Mouse (Mus musculus) left cerebral cortex, adult 18-20 months (tissue): ENCODE results near the gene Zdhhc16. TPM values are rescaled to one million over a fixed set of nuclear protein-coding genes. Genes with fewer than 3 reads are reported as not detected.
A peak's percentile ranks its signal among the peaks of the same experiment; 100 is the strongest.
"Not testable (repeated sequence)": the region's sequence is repeated elsewhere in the genome, so short reads cannot be mapped to it uniquely, and the experiment has no call there.

Source experiments
- DNase-seq, 2 experiments: peaks; one replicate each; pipeline ENCODE4 v3.0.0; 2021 to 2022; ENCODE audit warnings: low spot score in 2 of 2, mixed read lengths in 1 of 2
- total RNA-seq, 2 experiments: library from RNA; stranded (reverse); gene quantifications; 2 replicates each; pipeline ENCODE4 v1.2.3; 2021

Zdhhc16 gene
- total RNA-seq, 2 experiments from 2014 or later: 42.7 to 49.4 TPM

- peak in 1 of 2 experiments; percentile 36 for DNase-seq
Measured at GRCm38 (mm10) chr19:41912121-41913080, 20.9 kb upstream of the Zdhhc16 start.

GRCm38 (mm10) chr19:41913774-41914591 is 19.3 kb upstream of the Zdhhc16 start:
- no peak for DNase-seq

- DNase-seq: not testable (repeated sequence)
Measured at GRCm38 (mm10) chr19:41914592-41914882, 18.7 kb upstream of the Zdhhc16 start.

- DNase-seq: no peak
Measured at GRCm38 (mm10) chr19:41915294-41915693, 18.0 kb upstream of the Zdhhc16 start.

- DNase-seq: no peak
Measured at GRCm38 (mm10) chr19:41916853-41917252, 16.4 kb upstream of the Zdhhc16 start.

- no peak for DNase-seq
Measured at GRCm38 (mm10) chr19:41919471-41919870, 13.8 kb upstream of the Zdhhc16 start.

DNA sequence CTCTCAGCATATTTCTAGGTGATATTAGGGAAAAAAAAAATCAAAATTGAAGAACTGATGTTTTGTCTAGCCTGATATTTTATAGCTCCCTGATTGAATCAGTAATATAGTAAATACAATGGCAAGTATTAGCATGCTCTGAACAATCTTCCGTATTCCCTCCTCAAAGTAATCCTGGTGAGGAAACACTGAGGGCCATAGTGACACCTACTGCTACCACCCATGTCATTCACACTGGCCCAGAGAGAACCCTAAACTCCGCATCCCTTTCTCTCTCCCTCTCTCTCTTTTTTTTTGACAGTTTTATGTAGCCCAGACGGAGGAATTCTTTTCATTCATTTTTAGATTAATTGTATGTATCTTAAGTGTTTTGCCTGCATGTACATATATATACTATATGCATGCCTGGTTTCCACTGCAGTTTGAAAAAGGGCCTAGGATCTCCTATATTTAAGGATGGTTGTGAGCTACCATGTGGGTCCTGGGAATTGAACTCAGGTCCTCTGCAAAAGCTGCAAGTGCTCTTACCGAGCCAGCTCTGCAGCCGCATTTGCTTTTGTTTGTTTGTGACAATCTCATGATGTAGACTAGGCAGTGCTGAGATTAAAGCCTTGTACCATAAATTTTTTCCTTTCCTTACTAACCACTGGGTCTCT is 12.7 kb upstream of the Zdhhc16 start:
- DNase-seq: no peak

DNA sequence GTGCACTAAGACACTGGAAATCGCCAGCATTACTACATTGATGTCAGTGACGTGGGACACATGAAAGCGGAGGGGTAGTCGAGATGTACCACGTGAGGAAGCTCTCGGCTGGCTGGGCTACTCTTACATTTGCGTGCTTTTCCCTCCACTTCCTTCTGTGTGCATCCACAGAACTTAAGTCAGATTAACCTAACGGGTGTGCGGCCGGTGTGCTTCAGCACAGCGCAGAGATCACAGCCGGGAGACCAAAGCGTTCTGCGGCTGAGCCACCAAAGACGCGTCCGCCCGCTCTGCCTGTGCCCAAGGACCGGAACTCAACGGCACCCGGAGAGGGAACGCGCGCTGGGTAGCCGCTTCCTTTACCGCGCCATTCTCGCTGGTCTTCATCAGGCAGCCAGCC is 594 bp upstream of the Zdhhc16 start:
- no peak for DNase-seq

DNA sequence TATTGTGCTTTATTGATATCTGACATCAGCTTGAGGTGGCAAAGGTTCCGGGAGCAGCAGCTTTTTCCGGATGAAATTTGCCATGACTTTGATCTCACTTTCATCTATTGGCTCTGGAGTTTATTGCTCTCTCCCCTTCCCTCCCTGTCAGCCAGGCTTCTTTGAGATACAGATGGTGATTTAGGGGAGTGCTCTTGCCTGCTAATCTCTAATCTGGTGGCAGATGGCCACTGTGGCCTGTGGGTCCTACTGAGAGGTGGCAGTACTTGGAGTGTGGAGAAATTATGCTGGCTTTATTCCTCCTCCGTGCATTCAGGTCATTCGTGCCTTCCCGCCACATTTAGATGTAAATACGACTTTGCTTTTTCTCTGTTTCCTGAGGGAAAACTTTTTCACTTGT is 844 bp downstream of the Zdhhc16 start:
- no peak for DNase-seq

GRCm38 (mm10) chr19:41935921-41936320 is 2.6 kb downstream of the Zdhhc16 start:
- no peak for DNase-seq

DNA sequence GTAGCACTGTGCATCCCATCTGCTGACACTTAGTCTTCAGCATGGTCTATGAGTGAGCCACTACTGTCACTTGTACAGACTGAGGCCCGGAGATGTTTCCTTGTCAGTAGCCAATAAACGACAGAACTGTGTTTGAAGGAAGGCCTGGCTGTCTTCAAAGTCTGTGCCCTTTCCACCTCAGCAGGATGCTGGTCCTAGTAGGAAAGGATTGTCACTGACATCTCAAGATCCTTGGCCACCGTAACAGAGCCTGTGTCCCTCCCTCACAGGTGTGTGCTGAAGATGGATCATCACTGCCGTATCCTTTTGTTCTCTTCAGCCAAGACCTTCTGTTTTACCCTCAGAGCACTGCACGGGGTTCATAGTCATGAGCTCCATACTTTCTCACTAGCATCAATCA is 5.3 kb downstream of the Zdhhc16 start:
- no peak for DNase-seq

DNA sequence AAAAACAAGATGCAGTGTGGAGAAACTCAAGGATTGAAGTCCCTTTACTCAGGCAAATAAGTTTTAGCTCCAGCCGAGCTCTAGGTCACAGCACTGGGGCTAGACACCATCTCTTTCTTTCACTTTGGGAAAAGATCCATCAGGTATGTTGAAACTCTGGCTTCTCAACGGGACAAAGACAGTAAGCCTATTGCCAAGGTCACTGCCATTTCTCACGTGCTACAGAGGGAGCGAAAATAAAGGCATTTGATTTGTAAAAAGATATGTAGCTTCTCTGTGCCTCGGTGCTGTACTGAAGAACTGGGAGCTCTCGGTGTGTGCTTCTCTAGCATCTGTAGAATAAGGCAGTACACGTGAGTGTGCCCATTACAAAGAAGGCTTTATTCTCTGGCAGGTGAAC is 10.6 kb downstream of the Zdhhc16 start:
- no peak for DNase-seq

DNA sequence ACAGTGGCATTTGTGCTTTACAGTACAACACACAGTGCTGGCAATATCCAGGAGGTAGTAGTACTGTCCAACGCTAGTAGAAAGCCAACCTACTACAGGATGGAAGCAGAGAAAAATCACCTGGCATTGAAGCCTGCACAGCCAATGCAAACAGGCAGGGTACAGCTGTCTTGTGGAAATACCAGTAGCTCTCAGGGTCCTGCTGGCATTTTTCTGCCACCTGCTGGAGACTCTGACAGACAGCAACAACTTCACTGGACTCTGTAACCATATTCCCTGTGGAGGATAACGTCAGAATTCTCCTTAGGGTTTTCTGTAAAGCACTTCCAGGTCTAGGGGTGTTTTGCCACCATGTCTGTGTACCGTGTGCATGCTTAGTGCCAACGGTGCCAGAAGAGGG is 19.0 kb downstream of the Zdhhc16 start:
- no peak for DNase-seq

GRCm38 (mm10) chr19:41953574-41953973 is 20.3 kb downstream of the Zdhhc16 start:
- no peak for DNase-seq

DNA sequence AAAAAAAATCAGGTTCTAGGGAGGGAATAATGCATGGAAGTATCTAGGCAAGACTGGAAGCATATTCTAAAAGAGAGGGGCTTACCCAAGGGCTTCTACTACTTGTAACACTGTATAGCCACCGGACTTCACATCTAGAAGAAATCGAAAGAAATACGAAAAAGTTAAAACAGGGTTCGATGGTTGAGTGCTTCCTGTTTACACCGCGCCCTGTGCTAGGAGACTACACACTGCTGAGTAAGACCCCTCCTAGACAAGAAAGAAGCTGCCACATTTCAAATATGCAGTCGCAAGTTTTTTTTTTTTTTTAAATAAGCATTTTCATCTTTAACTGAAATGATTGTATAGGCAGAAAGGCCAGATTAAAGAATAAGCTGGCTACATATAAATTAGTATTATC is 36.3 kb downstream of the Zdhhc16 start:
- DNase-seq: no peak

DNA sequence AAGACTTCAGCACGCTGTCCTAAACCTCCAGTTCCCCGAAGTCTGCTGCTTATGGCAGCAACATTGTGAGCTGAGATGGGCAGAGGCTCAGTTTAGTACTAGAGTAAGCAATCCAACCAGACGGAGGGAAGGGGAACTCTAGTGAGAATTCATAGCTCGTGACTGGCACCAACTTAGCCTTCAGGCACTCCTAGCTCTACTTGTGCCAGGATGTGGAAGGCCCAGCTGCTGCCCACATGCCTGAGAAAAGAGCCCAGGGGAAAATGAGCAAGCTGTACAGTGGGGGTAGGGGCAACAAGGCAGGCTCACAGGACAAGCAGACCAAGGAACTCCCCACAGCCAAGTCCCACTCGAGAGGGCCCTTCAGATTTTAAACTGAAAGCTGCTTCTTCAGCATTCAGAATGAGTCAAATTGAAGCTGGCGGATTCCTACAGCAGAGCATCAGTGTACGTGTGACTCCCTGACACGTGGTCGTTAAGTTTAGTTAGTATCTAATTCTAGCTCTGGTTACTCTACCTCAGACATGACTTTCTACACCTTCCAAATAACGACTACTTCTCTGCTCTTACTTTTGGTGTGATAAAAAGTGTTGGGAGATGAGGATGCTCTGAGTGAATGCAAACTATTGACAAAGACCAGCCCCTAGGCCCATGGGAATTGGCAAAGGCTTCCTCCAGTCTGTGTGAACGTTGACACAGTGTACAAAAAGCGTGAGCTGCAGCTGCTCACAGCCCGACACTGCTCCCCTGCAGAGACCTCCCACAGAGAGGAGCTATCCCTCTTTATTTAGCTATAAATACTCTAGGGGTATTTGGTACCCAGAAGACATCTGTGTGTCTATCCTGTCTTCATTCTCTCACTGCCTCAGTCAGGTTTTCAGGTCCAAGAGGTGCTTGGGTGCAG is 40.9 kb downstream of the Zdhhc16 start:
- peak; percentile 18 to 40 for DNase-seq

- peak in 1 of 2 experiments; percentile 7 for DNase-seq
Measured at GRCm38 (mm10) chr19:41980422-41980818, 47.1 kb downstream of the Zdhhc16 start.

- DNase-seq: peak; percentile 96 to 99
Measured at GRCm38 (mm10) chr19:41980819-41981594, 47.7 kb downstream of the Zdhhc16 start, which contains the start of gene Mms19. Gene Mms19, minus strand, starts transcription at chr19:41981157.

- no peak for DNase-seq
Measured at GRCm38 (mm10) chr19:41981595-41981927, 48.3 kb downstream of the Zdhhc16 start, which contains the start of gene Ubtd1. Gene Ubtd1, plus strand, starts transcription at chr19:41981763.
